Mouse (Mus musculus): Measurements from ENCODE around the gene Cby3.

GRCm38 (mm10) chr11:50373621-50374020 is 19.4 kb downstream of the Cby3 start:
- no peak for TF ChIP-seq POLR2A (IDR thresholded peaks at IDR 0.05; ENCODE audit: low read depth, low read length)
- no peak for TF ChIP-seq ZMIZ1 (IDR thresholded peaks at IDR 0.05; ENCODE audit: low read depth, low read length)
- TF ChIP-seq MXI1 (IDR thresholded peaks at IDR 0.05; ENCODE audit: low read depth, low read length): no peak
- no peak for TF ChIP-seq CTCF (conservative IDR thresholded peaks at IDR 0.05 in 1 of 2, IDR thresholded peaks at IDR 0.05 in 1 of 2; ENCODE audit: low read depth in 2 of 2, low read length in 2 of 2)
- no peak for TF ChIP-seq POLR2AphosphoS2 (IDR thresholded peaks at IDR 0.05; ENCODE audit: low read depth, low read length)
- no peak for TF ChIP-seq USF1 (IDR thresholded peaks at IDR 0.05; ENCODE audit: low read depth, low read length)

Measured in CH12.LX (cell line).